Mouse (Mus musculus) spleen, postnatal 14 days (tissue): ENCODE measurements at regions not wholly inside any gene's neighbourhood (a gene's known extent, or its start where the extent isn't known, plus 50 kb on each side); places are given as distances from the start of the nearest gene placed in this dataset.

Experiments used
- DNase-seq, 2 experiments: peaks; one replicate each; pipeline ENCODE4 v3.0.0; 2021 to 2022; ENCODE audit warnings: low spot score in 2 of 2

DNA sequence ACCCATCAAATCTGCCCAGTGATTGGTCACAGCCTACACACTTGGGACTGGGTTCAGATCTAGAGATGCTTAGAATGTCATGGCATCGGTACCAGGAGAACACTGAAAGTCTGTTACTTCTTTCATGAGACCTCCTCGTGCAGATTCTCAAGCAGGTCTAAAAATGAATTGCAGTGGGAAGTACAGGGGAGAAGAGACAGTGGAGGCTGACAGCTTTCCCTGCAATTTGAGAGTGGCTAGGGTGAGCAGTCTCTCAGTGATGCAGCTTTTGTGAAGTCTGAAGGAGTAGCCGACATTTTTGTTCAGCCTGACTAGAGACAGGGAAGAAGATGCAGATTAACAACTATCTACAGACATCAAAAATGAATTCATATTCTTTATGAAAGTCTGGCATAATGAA, 112.5 kb downstream of the Fam198b start:
- DNase-seq, result no peak

DNA sequence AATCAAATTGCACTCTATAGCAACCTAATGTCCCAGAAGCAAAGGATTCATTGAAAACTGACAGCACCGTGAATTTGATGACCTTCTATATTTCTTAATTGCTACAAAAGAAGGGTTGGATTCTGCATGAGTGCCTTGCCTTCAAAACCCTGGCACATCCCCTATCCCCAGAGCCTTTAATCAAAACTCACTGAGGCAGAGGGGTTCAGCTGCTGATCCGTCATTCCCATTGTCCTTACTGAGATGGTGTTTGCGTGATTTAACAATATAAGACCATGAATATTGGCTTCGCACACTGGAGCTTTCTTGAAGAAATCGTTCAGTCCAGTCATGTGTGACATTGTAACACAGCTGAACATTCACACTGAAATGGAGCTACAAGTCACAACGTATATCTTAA, 118.0 kb downstream of the Fam198b start:
- no peak for DNase-seq

DNA sequence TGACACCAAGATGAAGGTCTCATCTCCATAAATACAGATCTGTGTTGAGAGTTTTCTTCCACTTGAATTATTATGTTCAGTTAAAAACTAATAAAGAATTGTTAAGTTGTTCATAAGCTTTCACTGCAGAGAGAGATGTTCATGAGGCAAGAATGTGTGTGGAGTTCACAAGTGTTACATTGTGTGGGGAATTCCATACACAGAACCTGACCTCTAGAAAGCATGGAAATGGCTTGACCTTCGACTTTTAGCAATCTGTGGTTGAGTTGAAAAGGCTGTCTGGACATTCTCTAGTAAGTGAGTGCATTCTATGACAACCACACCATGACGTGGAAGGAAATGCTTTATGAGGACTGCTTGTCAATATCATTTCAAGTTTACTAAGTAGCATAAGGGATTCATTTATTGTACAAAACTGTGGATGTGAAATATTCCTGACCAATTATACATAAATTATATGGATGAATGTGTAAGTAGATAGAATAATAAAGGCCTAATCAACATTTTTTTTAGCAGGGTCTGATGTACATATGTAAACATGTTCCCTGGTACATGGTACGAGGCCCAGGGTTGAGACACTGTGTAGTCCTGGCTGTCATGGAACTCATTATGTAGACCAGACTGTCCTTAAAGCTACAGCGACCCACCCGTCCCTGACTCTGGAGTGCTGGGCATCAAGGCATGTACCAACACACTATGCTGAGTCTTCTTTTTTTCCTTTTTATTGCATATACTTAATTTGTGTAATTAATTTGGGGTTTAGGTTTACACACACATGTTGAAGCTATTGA, 119.2 kb downstream of the Fam198b start:
- no peak for DNase-seq

DNA sequence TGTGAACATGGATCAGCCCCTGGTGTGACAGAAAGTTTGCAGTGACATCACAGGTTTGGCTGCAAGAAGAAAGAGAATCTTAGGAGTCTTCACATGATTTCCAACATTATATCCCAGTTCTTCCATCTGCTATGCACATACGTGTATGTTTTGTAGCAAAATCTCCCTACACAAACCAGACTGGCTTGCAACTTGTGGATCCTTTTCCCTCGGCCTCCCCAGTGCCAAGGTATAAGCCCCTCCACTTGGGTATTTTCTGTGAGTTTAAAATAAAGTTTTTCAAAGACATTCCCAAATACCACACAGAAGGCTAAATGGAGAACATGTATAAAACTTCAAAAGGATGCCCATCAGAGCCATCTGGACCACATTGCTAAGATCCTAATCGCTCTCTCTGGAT, 120.2 kb downstream of the Fam198b start:
- no peak for DNase-seq

DNA sequence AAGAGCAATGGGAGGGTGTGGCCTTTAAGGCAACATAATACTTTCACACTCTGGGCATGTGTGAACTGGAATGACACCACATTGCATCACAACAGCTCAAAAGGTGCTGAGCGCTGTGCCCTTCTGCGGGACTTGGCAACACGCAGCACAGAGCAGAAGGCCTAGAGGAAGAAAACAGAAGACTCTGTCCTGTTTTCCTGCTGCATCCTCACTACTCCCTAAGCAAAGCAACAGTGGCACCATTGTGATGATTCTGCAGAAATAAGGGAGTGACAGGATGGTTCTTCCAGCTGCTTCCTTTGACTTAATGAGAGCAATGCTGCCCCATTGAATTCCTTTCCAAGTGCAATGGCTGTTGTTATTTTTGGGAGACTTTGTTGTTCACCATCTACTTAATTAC, 120.6 kb downstream of the Fam198b start:
- no peak for DNase-seq

DNA sequence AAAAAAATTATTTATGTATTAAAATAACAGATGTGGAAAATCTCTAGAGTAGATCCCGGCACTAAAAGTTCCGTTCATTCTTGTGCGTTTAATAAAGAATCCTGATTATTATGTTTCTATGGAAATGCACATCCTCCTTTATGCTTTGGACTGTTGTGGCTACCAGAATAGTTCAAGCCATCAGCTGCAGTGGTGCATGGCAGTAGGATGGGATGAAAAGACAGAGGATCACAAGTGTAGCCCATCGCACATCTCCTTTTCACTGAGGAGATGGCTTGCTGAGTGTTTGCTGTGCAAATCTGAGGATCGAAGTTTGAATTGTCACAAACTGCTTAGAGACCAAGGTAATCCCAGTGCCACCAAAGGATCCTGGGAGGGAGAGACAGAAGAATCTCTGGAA, 121.0 kb downstream of the Fam198b start:
- no peak for DNase-seq

DNA sequence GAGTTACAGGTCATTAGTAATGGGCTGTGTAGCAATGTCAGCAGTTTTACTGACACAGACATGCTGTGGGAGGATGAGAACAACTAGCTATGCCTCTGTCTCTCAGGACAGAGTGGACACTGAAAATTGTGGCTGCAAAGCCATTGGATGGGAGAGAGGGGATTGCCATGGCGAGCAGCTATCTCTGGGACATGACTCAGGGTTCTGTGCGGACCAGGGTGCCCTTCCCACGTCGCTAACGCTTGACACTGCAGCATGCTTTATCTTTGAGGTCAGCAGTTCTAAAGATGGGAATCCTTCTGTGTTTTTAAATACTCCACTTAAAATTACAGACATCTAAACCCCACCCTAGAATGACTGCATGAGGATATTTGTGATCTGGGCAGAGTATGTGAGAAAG, 121.9 kb downstream of the Fam198b start:
- DNase-seq, result no peak

DNA sequence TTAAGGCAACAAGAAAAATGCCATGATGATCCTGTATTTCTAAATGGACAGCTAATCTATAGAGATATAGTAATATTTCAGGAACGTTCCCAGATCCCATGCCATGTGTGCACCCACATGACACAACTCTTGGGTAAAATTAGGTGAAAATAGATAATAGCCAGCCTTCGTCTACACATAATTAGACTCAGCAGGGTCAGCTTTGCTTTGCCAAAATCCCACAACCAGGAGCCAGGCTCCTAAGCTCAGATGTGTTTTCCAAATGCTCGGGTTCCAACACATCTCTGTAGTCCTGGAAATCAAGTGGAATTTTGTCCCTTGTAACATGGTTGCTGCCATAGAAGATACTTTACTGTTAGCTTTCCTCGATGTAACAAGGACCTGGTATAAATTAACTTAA, 122.7 kb downstream of the Fam198b start:
- DNase-seq, result no peak

DNA sequence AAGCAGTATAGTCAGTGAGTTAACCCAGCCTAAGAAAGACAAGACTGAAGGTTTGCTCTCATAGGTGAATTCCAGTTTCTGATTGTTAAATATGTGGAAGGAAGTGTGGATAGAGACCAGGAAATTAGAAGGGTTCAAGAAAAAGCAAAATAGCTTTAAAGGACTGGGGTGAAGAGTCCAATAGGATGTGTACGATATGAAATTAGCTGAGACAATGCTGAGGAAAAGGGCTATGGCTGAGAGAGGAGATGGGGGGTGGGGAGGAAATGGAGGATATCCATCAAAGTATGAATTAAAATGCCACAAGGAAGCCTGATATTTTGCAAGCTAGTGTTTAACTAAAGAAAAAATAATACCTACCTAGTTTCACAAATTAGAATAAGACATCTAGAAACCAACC, 124.9 kb downstream of the Fam198b start:
- DNase-seq, result no peak

DNA sequence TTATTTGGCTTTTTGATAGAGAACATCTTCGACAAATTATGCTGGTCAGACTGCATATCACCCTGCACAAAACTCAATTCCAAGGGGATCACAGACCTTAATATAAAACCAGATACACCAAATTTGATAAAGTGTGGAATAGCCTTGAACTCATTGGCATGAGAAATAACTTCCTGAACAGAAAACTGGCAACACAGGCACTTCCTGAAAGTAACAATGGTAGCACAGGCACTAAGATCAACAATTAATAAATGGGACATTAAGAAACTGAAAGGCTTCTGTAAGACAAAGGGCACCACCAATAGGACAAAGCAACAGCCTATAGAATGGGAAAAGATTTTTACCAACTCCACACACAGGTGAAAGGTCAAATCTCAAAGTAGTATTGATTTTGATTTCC, 141.5 kb downstream of the Fam198b start:
- no peak for DNase-seq

DNA sequence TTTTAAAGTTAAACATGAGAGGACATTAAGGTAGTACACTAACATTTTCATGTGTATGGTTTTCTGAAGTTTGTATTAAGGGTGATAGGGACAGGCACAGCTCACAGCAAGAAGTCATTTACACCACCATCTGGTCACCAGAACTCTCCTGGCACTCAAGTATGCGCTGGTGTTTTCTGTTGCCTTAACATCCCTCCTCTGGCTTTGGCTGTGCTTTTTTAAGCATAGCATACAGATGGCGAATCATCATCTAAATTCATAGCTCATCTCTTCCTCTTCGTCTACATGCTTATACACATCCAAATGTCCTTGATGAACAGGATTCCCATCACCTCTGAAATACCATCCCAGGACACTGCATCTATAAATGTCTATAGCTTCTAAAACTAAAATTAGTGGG, 148.7 kb downstream of the Fam198b start:
- DNase-seq, result no peak

DNA sequence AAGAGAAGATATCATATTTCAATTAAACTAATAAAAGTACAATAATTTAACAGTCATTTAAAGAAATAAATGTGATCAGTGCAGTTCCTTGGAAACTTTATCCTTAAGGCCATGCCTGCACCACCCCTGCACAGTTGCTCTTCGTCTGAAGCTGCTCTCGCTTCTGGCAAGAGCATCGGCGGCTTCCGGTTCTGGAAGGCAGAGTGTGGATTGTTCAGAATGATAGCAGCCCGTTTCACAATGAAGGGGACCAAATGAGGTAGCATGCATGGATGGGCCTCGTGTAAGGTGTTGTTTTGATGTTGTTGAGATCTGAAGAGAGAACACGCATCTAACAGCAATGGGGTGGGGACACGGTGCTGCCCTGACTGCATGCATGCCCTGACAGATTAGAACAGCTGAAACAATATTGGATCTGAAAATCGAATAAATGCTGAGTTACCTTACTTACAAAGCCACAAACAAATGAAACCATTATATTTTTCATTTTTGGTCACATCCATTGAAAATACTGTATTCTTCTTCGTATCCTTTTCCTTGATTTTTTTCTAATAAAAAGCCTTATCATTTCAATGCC, 154.3 kb downstream of the Fam198b start:
- DNase-seq, result no peak

DNA sequence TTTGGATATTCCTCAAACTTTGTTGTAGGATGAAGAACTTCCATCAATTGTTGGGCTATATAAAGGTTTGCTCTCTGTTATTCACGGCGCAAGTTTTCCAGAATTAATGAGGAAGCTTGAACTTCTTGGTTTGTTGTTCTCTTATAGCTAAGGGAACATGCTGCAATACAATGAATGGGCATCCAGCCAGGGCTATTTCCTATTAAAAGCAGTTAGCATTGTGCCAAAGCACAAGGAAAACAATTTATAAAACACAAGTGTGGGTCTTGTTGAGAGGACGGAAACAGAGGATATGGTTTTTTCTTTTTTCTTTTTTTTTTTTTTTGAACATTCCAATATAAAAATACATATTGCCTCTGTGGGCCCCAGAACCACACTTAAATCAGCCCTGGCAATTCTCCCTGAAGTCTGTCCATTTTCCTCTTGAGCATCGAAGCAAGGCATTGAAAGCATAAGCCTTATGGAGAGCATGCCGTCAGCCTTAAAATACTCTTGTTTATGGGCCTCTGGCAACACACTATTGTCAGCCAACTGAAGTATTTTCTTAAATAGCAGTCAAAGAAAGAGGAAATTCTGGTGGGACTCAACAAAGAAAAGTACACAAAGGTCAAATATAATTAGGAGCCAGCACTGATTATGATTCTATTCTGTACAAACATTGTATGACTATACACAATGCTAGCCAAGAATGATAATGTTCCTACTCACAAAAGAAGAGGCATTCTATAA, 158.6 kb downstream of the Fam198b start:
- no peak for DNase-seq

DNA sequence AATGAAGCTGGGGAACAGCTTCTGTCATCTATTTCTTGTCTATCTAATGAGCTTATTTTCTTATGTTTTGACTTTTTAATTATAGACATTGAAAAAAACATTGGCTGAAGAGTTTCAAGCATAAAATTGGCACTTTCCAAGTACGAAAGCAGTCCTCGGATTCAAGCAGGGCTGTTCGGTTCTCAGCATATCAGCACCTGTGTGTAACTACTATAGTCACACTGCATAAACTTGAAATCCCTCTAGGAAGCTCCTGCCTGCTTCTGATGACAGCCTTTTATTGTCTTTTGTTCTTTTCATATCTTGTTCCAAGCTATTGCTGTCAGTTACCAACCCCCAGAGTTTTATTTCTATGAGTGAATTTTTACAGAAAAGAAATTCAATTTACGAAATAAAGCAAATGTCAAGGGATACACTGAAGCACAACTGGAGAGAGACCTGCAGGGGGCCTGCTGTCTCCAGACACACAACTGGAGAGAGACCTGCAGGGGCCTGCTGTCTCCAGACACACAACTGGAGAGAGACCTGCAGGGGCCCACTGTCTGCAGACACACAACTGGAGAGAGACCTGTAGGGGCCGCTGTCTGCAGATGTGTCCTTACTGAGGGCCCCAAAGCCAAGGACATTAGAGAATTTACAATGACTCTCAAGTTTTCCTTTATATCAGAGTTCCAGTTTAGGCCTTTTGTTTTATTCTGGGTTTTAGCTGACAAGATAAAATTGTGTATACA, 165.3 kb downstream of the Fam198b start:
- DNase-seq, result no peak

DNA sequence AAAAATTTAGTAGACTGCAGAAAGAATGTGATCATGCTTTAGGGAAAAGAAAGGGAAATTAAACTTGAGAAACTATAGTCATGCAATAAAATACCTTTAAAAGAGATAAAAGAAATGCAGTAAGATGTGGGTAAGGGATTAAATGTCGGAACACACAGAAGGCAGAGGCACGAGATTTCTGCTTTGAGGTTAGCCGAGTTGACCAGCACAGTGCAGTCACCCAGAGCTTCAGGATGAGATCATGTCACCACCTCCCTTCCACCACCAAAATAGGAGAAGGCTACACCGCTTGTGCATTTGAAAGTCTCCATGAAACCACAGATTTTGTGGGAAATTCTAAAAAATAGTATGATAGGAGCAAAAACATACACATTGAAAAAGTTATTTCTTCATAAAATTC, 166.6 kb downstream of the Fam198b start:
- DNase-seq, result no peak

DNA sequence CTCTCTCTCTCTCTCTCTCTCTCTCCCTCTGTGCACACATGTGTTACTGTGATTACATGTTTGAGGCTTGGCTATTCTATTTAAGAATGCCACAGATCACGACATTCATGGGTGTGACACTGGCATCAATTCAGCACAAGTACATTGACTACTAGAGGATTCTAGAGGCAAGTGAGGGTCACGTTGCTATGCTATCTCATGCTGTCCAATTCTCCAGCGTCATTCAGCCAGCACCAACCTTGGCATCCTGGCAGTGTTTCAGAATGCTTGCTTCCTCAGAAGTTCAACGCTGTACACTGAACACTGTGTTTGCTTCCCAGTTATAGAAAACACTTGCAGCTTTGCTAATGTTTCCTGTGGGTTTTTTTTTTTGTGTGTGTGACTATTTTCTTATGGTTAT, 167.6 kb downstream of the Fam198b start:
- DNase-seq, result no peak

DNA sequence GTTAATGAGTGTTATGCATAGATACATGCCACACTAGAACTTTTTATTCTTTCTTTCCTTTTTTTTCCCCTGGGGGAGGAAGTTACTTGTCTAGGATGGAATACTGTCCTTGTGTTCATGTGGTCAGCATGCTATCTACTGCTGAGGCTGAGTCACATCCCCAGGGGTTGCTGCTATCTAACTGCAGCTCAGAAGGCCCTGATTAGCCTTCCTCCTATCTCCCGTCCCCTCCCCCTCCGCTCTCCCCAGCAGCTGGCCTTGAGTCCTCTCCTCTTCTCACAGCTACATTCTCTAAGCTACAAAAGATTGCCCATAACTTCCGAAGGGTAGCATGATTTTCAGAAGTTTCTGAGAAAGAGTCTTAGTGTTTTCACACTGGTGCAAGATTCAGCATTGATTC, 168.5 kb downstream of the Fam198b start:
- DNase-seq, result no peak

DNA sequence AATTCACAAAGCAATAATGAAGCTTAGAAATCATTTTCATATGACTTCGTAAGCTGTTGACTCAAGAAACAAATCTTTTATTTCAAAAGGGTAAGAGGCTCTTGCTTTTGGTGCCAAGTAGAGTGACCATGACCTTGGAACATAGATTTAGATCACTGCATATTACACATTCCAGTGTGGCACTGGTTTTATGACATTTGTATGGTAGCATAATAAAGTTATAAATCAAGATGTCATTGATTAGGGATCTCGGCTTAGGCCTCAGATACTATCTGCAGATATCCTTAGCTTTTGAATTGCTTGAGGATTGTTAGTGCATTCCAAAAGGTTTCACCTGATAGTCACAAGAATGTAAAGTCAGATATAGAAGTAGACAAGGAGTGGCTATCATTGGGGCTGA, 169.1 kb downstream of the Fam198b start:
- no peak for DNase-seq

DNA sequence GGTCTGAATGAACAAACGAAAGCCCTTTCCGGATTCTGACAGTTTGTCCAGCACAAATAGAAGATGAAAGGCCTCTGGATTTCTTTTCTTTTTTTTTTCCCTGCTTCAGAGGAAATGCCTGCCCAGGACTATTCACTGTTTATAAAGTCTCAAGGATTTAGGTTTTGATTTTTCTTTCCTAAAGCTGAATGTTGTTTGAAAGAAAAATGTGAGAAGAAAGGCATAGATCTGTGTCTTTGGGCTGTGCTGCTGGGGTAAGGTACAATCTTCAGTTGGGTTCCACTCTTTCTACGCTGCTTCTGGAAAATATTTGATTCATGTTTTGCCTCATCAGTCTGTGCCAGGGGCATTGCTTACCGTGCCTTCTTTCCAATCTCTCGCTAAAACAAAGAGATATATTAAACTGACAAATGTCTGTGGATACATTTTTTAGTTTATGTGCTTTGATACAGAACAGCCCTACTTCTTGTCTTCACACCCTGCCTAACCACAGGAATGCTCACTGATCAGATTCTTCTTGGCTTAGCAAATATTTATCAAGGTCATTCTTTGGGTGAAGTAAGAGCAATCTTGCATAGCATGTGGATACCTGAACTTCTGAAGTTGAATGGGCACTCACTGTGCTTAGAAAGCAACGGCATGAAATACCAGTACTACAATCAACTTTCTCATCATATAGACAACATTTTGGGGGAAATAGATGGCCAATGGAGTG, 172.5 kb downstream of the Fam198b start:
- DNase-seq, result no peak

DNA sequence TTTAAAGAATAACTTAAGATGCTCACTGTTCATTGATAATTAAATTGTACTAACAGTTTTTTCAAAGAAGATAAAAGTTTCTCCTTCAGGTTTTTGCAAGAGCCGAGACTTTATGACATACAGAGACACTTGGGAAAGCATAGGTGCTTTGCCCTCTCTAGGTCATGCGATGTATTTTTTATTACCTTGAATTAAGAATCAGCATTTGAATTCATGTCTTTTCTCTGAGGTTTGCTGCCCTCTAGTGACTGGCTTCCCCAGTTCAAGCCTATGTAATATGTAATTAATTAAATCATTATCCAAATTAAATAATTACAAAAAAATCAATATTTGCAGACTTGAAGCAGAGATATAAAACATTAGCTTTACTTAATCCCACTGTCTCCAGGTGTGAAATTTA, 174.4 kb downstream of the Fam198b start:
- no peak for DNase-seq

DNA sequence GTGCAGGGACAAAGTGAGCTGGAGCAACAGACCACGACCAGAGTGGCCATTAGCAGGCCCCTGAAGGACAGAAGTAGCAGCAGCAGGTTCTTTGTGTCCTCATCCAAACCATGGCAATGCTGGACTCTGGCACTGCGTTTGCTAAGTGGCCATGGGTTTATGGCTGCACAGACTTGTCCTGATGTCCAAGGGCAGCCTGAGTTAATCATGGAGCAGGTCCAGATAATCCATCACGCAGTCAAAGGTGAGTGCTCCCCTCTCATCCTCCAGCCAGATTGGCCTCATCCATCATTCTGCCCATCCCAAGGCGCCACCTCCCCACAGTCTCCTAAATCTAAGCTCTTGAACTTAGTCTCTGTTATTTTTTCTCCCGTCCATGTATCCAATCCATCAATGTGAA, 186.4 kb downstream of the Fam198b start:
- DNase-seq, result no peak
